Mouse (Mus musculus) limb, embryonic 11.5 days (tissue): ENCODE results near the gene Slc39a10. TPM values are rescaled to one million over a fixed set of nuclear protein-coding genes. Genes with fewer than 3 reads are reported as not detected.

ENCODE experiments used
- ATAC-seq: fragments of 200-750 bp; cut with Nextera tagmentation; 2 replicates; pipeline ENCODE4 v1.8.0; 2017; ENCODE audit warnings: low read depth; ENCODE audit not compliant: insufficient number of reproducible peaks, low FRiP score, low TSS enrichment
- DNase-seq: peaks from one replicate; pipeline ENCODE4 v3.0.0-alpha.2; 2015; ENCODE audit warnings: low spot score
- H3K27ac ChIP-seq: fragments of 300-500 bp; sonication (generic); replicated peaks from 2 replicates; pipeline ENCODE4 v1.5.1; 2014; ENCODE audit warnings: low read depth, mild to moderate bottlenecking, low read length
- H3K27me3 ChIP-seq: fragments of 300-500 bp; sonication (generic); 2 replicates; pipeline ENCODE4 v1.6.1; 2014; ENCODE audit warnings: mild to moderate bottlenecking, low read length, mixed read lengths; ENCODE audit not compliant: control insufficient read depth, insufficient read depth
- H3K36me3 ChIP-seq: fragments of 300-500 bp; sonication (generic); 2 replicates; pipeline ENCODE4 v1.6.1; 2014; ENCODE audit warnings: mild to moderate bottlenecking, low read length, moderate library complexity, mixed read lengths; ENCODE audit not compliant: control insufficient read depth, insufficient read depth
- H3K4me1 ChIP-seq: fragments of 300-500 bp; sonication (generic); 2 replicates; pipeline ENCODE4 v1.6.1; 2014; ENCODE audit warnings: low read length, mixed read lengths; ENCODE audit not compliant: control insufficient read depth, insufficient read depth
- H3K4me2 ChIP-seq: fragments of 300-500 bp; sonication (generic); 2 replicates; pipeline ENCODE4 v1.6.1; 2014; ENCODE audit warnings: low read depth, mild to moderate bottlenecking, moderate library complexity; ENCODE audit not compliant: severe bottlenecking
- H3K4me3 ChIP-seq: fragments of 300-500 bp; sonication (generic); 2 replicates; pipeline ENCODE4 v1.5.1; 2014; ENCODE audit warnings: low read depth, low read length
- H3K9ac ChIP-seq: fragments of 300-500 bp; sonication (generic); 2 replicates; pipeline ENCODE4 v1.6.1; 2014; ENCODE audit warnings: mild to moderate bottlenecking, low read length
- H3K9me3 ChIP-seq: fragments of 300-500 bp; sonication (generic); 2 replicates; pipeline ENCODE4 v1.6.1; 2016; ENCODE audit warnings: low read length; ENCODE audit not compliant: control insufficient read depth
- WGBS: fragments of 180-500 bp; shearing (Covaris S2); extraction: QIAGEN DNeasy Blood & Tissue Kit; methylation state at CpG from one replicate; pipeline ENCODE4 v1.1.7; 2014; 5-methylcytosine and 5-hydroxymethylcytosine counted together
- polyA plus RNA-seq: library from polyadenylated mRNA; unstranded; fragments of >200 nt; fragmentation: Nextera tagmentation; extraction: Ambion mirVana; gene quantifications from 2 replicates; pipeline ENCODE4 v1.2.1, GENCODE M21; 2014

Slc39a10 gene
- polyA plus RNA-seq, 1 experiment from 2014 or later: 68.5 TPM

DNA sequence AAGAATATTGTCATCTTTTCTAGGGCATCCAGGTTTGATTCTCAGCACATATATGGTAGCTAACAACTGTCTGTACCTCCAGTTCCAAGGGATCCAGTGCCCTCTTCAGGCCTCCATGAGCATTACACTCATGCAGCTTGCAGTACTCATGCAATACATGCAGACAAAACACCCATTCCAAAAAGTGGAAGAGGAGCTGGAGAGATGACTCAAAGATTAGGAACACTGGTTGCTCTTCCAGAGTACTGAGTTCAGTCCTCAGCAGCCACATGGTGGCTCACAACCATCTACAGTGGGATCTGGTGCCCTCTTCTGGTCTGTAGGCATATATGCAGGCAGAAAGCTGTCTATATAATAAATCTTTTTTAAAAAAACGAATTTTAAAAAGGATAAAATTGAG lies 21.7 kb upstream of the Slc39a10 start:
- WGBS: 52% methylated on average over 1 of the region's 1 CpGs
- no peaks in the 10 kb centered on the region for H3K27me3 ChIP-seq

DNA sequence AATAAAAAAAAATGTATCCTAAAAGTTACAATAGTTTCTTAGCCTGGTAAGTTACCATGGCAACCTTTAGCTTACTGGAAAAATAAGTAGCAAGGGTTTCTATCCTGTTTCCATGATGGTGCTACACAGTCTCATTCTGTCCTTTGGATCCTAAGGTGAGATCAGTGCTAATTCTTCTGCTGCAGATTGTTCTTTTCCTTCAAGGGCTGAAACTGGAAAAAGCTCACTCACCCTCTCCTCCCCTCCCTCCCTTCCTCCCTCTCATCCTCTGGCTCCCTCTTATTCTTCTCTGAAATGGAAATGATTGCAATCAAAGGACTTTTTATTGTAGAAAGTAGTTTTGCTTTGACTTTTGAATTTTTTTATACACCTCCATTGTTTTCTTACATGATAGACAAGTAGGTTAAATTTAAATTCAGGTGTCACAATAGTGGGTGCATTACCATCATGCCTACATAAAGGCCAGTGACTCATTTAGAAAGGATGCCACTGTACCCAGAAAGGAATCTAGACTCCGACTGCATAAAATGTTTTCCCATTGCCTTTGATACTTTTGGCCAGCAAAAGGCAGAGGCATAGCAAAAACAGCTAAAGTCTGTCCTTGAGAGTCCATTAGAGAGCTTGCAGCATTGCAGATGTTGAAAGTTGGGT lies 20.0 kb upstream of the Slc39a10 start:
- Histone ChIP-seq H3K4me3 (no peak overlapping the region), H3K27me3 (no peaks in the 10 kb centered on the region), H3K9me3 (no peaks in the 10 kb centered on the region), H3K27ac (no peak overlapping the region), H3K4me1 (no peaks in the 10 kb centered on the region), H3K9ac (no peak overlapping the region), H3K36me3 (no peaks in the 10 kb centered on the region), H3K4me2 (no peak overlapping the region)
- ATAC-seq: no peak
- DNase-seq: no peak
- 93% methylated on average over 1 of the region's 1 CpGs for WGBS

More for the DNA sequence above, 21.7 kb upstream of the Slc39a10 start:
- Histone ChIP-seq H3K4me3 (no peak overlapping the region), H3K9me3 (no peaks in the 10 kb centered on the region), H3K27ac (no peak overlapping the region), H3K4me2 (no peak overlapping the region), H3K9ac (no peak overlapping the region), H3K36me3 (no peaks in the 10 kb centered on the region), H3K4me1 (no peaks in the 10 kb centered on the region)
- DNase-seq (no peak), ATAC-seq (no peak)

GRCm38 (mm10) chr1:46910154-46910553 lies 17.5 kb upstream of the Slc39a10 start:
- Histone ChIP-seq H3K4me2 (no peak overlapping the region), H3K36me3 (no peaks in the 10 kb centered on the region), H3K27me3 (no peaks in the 10 kb centered on the region), H3K4me3 (no peak overlapping the region), H3K27ac (no peak overlapping the region), H3K4me1 (no peaks in the 10 kb centered on the region), H3K9me3 (no peaks in the 10 kb centered on the region), H3K9ac (no peak overlapping the region)
- 86% methylated on average over 3 of the region's 3 CpGs for WGBS
- ATAC-seq (no peak), DNase-seq (no peak)

- no peak overlapping the region for H3K4me2 ChIP-seq
- H3K27ac ChIP-seq: no peak overlapping the region
- no peaks in the 10 kb centered on the region for H3K9me3 ChIP-seq
- H3K36me3 ChIP-seq: no peaks in the 10 kb centered on the region
- no peak overlapping the region for H3K4me3 ChIP-seq
- H3K4me1 ChIP-seq: no peaks in the 10 kb centered on the region
- H3K27me3 ChIP-seq: no peaks in the 10 kb centered on the region
- WGBS: 94% methylated on average over 5 of the region's 5 CpGs
- DNase-seq (no peak), ATAC-seq (no peak)
- no peak overlapping the region for H3K9ac ChIP-seq
Observed at GRCm38 (mm10) chr1:46905706-46906105, 13.1 kb upstream of the Slc39a10 start.

GRCm38 (mm10) chr1:46902102-46902683 lies 9.5 kb upstream of the Slc39a10 start:
- Histone ChIP-seq H3K27ac (no peak overlapping the region), H3K4me3 (no peak overlapping the region), H3K9ac (no peak overlapping the region), H3K4me1 (no peaks in the 10 kb centered on the region), H3K36me3 (no peaks in the 10 kb centered on the region), H3K9me3 (no peaks in the 10 kb centered on the region), H3K4me2 (no peak overlapping the region), H3K27me3 (no peaks in the 10 kb centered on the region)
- no peak for ATAC-seq
- no peak for DNase-seq
- 74% methylated on average over 2 of the region's 2 CpGs for WGBS

DNA sequence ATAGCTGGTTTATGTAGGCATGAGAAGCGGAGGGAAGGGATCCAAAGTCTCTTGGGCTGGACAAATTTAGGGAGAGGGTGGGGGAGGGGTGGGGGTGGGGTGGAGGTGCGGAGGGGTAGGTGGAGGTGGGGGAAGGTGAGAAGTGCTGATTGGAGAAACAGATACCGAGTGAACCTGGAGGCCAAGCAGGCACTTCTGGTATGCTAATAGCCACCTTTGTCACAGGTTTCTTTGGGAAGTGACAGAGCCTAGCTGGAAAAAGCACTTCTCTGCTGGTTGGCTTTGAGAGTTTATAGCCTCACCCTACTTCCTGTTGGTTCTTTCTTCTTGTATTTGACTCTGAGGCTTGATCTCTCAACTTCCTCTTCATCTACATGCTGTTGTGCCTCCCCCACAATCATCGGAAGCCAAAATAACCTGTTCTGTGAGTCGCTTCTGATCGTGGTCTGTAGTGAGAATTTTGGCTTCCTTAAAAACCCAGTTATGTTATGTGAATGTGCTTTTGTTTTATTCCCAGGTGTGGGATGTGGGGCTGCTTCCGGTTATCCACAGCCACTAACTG lies 1.7 kb upstream of the Slc39a10 start:
- 13% methylated on average over 7 of the region's 7 CpGs for WGBS
- H3K9ac ChIP-seq: no peak overlapping the region
- DNase-seq: no peak
- H3K36me3 ChIP-seq: no peaks in the 10 kb centered on the region
- no peaks in the 10 kb centered on the region for H3K9me3 ChIP-seq
- H3K27ac ChIP-seq: no peak overlapping the region
- H3K4me3 ChIP-seq: no peak overlapping the region
- no peaks in the 10 kb centered on the region for H3K27me3 ChIP-seq
- no peak for ATAC-seq
- no peaks in the 10 kb centered on the region for H3K4me1 ChIP-seq
- H3K4me2 ChIP-seq: no peak overlapping the region

GRCm38 (mm10) chr1:46888726-46889125 lies 3.9 kb downstream of the Slc39a10 start:
- H3K27me3 ChIP-seq: no peaks in the 10 kb centered on the region
- H3K4me2 ChIP-seq: no peak overlapping the region
- H3K4me1 ChIP-seq: peaks cover 6% of the 10 kb centered on the region; the same call in 1 of the 2 replicates
- H3K27ac ChIP-seq: peak overlapping the region; percentile 32; the same call in 1 of the 2 replicates
- no peak overlapping the region for H3K9ac ChIP-seq
- H3K4me3 ChIP-seq: no peak overlapping the region
- peak; percentile 45; the same call in 1 of the 2 replicates for ATAC-seq
- no peaks in the 10 kb centered on the region for H3K9me3 ChIP-seq
- no peaks in the 10 kb centered on the region for H3K36me3 ChIP-seq
- WGBS: 22% methylated on average over 4 of the region's 4 CpGs
- DNase-seq: peak; percentile 24

DNA sequence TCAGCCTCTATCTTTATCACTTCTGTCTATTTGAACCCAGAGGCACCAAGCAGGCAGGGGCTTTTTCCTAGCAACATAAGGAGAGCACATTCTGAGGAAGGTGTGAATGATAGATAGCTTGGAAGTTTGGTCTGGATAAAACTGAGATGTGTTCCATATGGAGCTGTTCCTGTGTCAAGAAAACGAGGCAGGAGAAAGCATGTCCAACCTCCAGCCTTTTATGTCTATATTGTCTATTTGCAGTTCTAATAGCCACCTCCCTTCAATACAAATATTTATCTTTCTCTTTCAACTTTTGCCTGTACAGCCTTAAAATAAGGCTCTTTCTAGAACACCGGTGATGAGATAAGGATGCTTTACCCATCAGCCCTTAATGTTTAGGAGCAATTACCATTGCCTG lies 4.3 kb downstream of the Slc39a10 start:
- ATAC-seq: no peak
- Histone ChIP-seq H3K4me2 (no peak overlapping the region), H3K9me3 (no peaks in the 10 kb centered on the region), H3K4me1 (peaks cover 6% of the 10 kb centered on the region; the same call in 1 of the 2 replicates), H3K9ac (no peak overlapping the region), H3K27ac (peak overlapping the region; percentile 32; the same call in 1 of the 2 replicates), H3K36me3 (no peaks in the 10 kb centered on the region), H3K4me3 (no peak overlapping the region), H3K27me3 (no peaks in the 10 kb centered on the region)
- no peak for DNase-seq
- whole genome bisulfite sequencing: 14% methylated on average over 2 of the region's 2 CpGs
